Mouse (Mus musculus) hindbrain, embryonic 16.5 days (tissue): Measurements from ENCODE around the gene Tmod4. TPM values are rescaled to one million over a fixed set of nuclear protein-coding genes. Genes with fewer than 3 reads are reported as not detected.

Experiments
- ATAC-seq: fragments of 200-750 bp; cut with Nextera tagmentation; 2 replicates; pipeline ENCODE4 v1.8.0; 2017; ENCODE audit warnings: moderate TSS enrichment, moderate library complexity
- H3K27ac ChIP-seq: fragments of 300-500 bp; sonication (generic); 2 replicates; pipeline ENCODE4 v1.5.1; 2014; ENCODE audit warnings: low read depth, mild to moderate bottlenecking, control low read depth, low read length, moderate library complexity
- H3K27me3 ChIP-seq: fragments of 300-500 bp; sonication (generic); replicated peaks from 2 replicates; pipeline ENCODE4 v1.6.1; 2014; ENCODE audit warnings: low read length; ENCODE audit not compliant: control insufficient read depth, insufficient read depth
- H3K36me3 ChIP-seq: fragments of 300-500 bp; sonication (generic); 2 replicates; pipeline ENCODE4 v1.6.1; 2014; ENCODE audit warnings: mild to moderate bottlenecking, low read length, moderate library complexity, mixed read lengths; ENCODE audit not compliant: control insufficient read depth, insufficient read depth
- H3K4me1 ChIP-seq: fragments of 300-500 bp; sonication (generic); 2 replicates; pipeline ENCODE4 v1.6.1; 2014; ENCODE audit warnings: low read depth, low read length; ENCODE audit not compliant: control insufficient read depth, insufficient read depth
- H3K4me2 ChIP-seq: fragments of 300-500 bp; sonication (generic); 2 replicates; pipeline ENCODE4 v1.6.1; 2014; ENCODE audit warnings: mild to moderate bottlenecking, low read length, control low read depth, moderate library complexity
- H3K4me3 ChIP-seq: fragments of 300-500 bp; sonication (generic); 2 replicates; pipeline ENCODE4 v1.5.1; 2014; ENCODE audit warnings: mild to moderate bottlenecking, low read length, control low read depth, moderate library complexity
- H3K9ac ChIP-seq: fragments of 300-500 bp; sonication (generic); 2 replicates; pipeline ENCODE4 v1.6.1; 2014; ENCODE audit warnings: low read depth, mild to moderate bottlenecking, control low read depth, low read length, moderate library complexity
- H3K9me3 ChIP-seq: fragments of 300-500 bp; sonication (generic); 2 replicates; pipeline ENCODE4 v1.6.1; 2014; ENCODE audit warnings: mild to moderate bottlenecking, low read length, moderate library complexity; ENCODE audit not compliant: control insufficient read depth
- WGBS: fragments of 180-500 bp; shearing (Covaris S2); extraction: QIAGEN DNeasy Blood & Tissue Kit; methylation state at CpG from one replicate; pipeline ENCODE4 v1.1.7; 2014; 5-methylcytosine and 5-hydroxymethylcytosine counted together
- microRNA-seq: library from miRNA; unstranded; fragments of <30 nt; microRNA quantifications from one replicate; pipeline ENCODE4, GENCODE M21; 2017
- polyA plus RNA-seq: library from polyadenylated mRNA; unstranded; fragments of >200 nt; fragmentation: Nextera tagmentation; extraction: Ambion mirVana; gene quantifications from 2 replicates; pipeline ENCODE4 v1.2.1, GENCODE M21; 2015

Tmod4 gene
- polyA plus RNA-seq, 1 experiment from 2014 or later = 0.98 TPM

GRCm38 (mm10) chr3:95174011-95174592 is 49.8 kb downstream of the Tmod4 start:
- Histone ChIP-seq H3K9ac (peak overlapping the region; percentile 50; the same call in 1 of the 2 replicates), H3K4me3 (0 out of 2 replicates have a peak overlapping the region, but pooled peaks have one; percentile 1), H3K4me2 (peak overlapping the region; percentile 49), H3K27ac (no peak overlapping the region), H3K4me1 (peaks cover 8% of the 10 kb centered on the region; the same call in 1 of the 2 replicates), H3K27me3 (peaks cover 6% of the 10 kb centered on the region), H3K36me3 (peaks cover 37% of the 10 kb centered on the region), H3K9me3 (no peaks in the 10 kb centered on the region)
- 14% methylated on average over 16 of the region's 16 CpGs for WGBS
- ATAC-seq = peak; percentile 53

DNA sequence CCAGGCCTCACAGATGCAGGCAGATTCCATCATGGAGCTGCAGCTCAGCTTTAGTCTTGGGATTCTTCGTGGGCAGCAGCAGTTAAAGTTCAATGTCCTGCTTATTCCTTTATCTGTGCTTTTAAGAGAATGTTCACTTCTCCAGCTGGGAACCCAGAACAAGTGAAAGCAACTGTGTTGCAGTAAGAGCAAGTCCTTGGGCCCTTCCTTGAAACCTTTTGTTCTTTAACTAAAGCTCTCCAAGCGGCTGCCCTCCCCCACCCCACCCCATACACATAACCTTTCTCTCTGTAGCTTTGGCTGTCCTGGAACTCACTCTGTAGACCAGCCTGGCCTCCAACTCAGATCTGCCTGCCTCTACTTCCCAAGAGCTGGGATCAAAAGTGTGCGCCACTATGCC is 52.2 kb downstream of the Tmod4 start:
- 61% methylated on average over 3 of the region's 3 CpGs for WGBS
- no peaks in the 10 kb centered on the region for H3K9me3 ChIP-seq
- no peak for ATAC-seq

GRCm38 (mm10) chr3:95177583-95177982 is 53.3 kb downstream of the Tmod4 start:
- Histone ChIP-seq H3K4me1 (peaks cover 8% of the 10 kb centered on the region; the same call in 1 of the 2 replicates), H3K9ac (no peak overlapping the region), H3K4me3 (no peak overlapping the region), H3K27ac (no peak overlapping the region), H3K27me3 (peaks cover under 1% of the 10 kb centered on the region; the same call in 1 of the 2 replicates), H3K9me3 (no peaks in the 10 kb centered on the region), H3K36me3 (peaks cover 4% of the 10 kb centered on the region), H3K4me2 (no peak overlapping the region)
- WGBS = 80% methylated on average over 6 of the region's 6 CpGs
- no peak for ATAC-seq

More for the DNA sequence above, 52.2 kb downstream of the Tmod4 start:
- Histone ChIP-seq H3K9ac (no peak overlapping the region), H3K27ac (no peak overlapping the region), H3K36me3 (peaks cover 15% of the 10 kb centered on the region), H3K4me3 (no peak overlapping the region), H3K27me3 (peaks cover 2% of the 10 kb centered on the region; the same call in 1 of the 2 replicates), H3K4me2 (no peak overlapping the region), H3K4me1 (peaks cover 8% of the 10 kb centered on the region; the same call in 1 of the 2 replicates)

Small RNAs within 50 kb of the gene (microRNA-seq; reads per million reads assigned to microRNA genes)
- gene Mir8099-1 = not detected

Other genes starting within 250 kb of the Tmod4 start
- 358 and 373 TPM in 2 replicates for gene Psmb4, start 237.5 kb upstream of the Tmod4 start, polyA plus RNA-seq
- gene Selenbp1, start 191.4 kb upstream of the Tmod4 start, polyA plus RNA-seq = 18.1 and 23.5 TPM in 2 replicates
- gene Rfx5, start 170.4 kb upstream of the Tmod4 start, polyA plus RNA-seq = 6.1 and 7.1 TPM in 2 replicates
- 22.1 and 26.2 TPM in 2 replicates for gene Pi4kb, start 149.7 kb upstream of the Tmod4 start, polyA plus RNA-seq
- 15.9 and 22.0 TPM in 2 replicates for gene Zfp687, start 109.0 kb upstream of the Tmod4 start, polyA plus RNA-seq
- gene Psmd4, start 81.9 kb upstream of the Tmod4 start, polyA plus RNA-seq = 267 and 288 TPM in 2 replicates
- 13.8 and 14.5 TPM in 2 replicates for gene Pip5k1a, start 17.5 kb upstream of the Tmod4 start, polyA plus RNA-seq
- gene Vps72, start 13.5 kb upstream of the Tmod4 start, polyA plus RNA-seq = 142 and 158 TPM in 2 replicates
- 83.2 and 83.6 TPM in 2 replicates for gene Scnm1, start 9.5 kb downstream of the Tmod4 start, polyA plus RNA-seq
- 51.9 and 52.3 TPM in 2 replicates for gene Lysmd1, start 9.6 kb downstream of the Tmod4 start, polyA plus RNA-seq
- 3.0 and 3.3 TPM in 2 replicates for gene Tnfaip8l2, start 17.9 kb downstream of the Tmod4 start, polyA plus RNA-seq
- gene Sema6c, start 36.0 kb downstream of the Tmod4 start, polyA plus RNA-seq = 15.2 and 21.8 TPM in 2 replicates
- gene Gabpb2, start 93.4 kb downstream of the Tmod4 start, polyA plus RNA-seq = 2.4 and 3.0 TPM in 2 replicates
- gene Cdc42se1, start 104.3 kb downstream of the Tmod4 start, polyA plus RNA-seq = 59.1 and 61.0 TPM in 2 replicates
- gene Mllt11, start 107.7 kb downstream of the Tmod4 start, polyA plus RNA-seq = 282 and 327 TPM in 2 replicates
- 0.29 and 0.30 TPM in 2 replicates for gene Gm128, start 117.1 kb downstream of the Tmod4 start, polyA plus RNA-seq
- 0.20 TPM in 1 of 2 replicates, not detected in the other for gene Bnipl, start 126.7 kb downstream of the Tmod4 start, polyA plus RNA-seq
- 35.8 and 36.3 TPM in 2 replicates for gene Mindy1, start 156.9 kb downstream of the Tmod4 start, polyA plus RNA-seq
- gene Prune1, start 157.6 kb downstream of the Tmod4 start, polyA plus RNA-seq = 77.6 and 79.9 TPM in 2 replicates
- 0.35 TPM in 2 replicates for gene Anxa9, start 182.7 kb downstream of the Tmod4 start, polyA plus RNA-seq
- 97.4 and 102 TPM in 2 replicates for gene Cers2, start 190.3 kb downstream of the Tmod4 start, polyA plus RNA-seq
- gene Setdb1, start 232.7 kb downstream of the Tmod4 start, polyA plus RNA-seq = 36.0 and 44.3 TPM in 2 replicates